Mouse (Mus musculus) midbrain, embryonic 14.5 days (tissue): Measurements from ENCODE around the gene Actg1. TPM values are rescaled to one million over a fixed set of nuclear protein-coding genes. Genes with fewer than 3 reads are reported as not detected.

ENCODE experiments used
- ATAC-seq: fragments of 200-750 bp; cut with Nextera tagmentation; 2 replicates; pipeline ENCODE4 v1.8.0; 2017; ENCODE audit warnings: moderate number of reproducible peaks, moderate library complexity; ENCODE audit not compliant: low FRiP score, low TSS enrichment
- DNase-seq: peaks from one replicate; pipeline ENCODE4 v3.0.0-alpha.2; 2015
- H3K27ac ChIP-seq: fragments of 300-500 bp; sonication (generic); replicated peaks from 2 replicates; pipeline ENCODE4 v1.5.1; 2014; ENCODE audit warnings: mild to moderate bottlenecking, low read depth, low read length, moderate library complexity
- H3K27me3 ChIP-seq: fragments of 300-500 bp; sonication (generic); 2 replicates; pipeline ENCODE4 v1.6.1; 2014; ENCODE audit warnings: low read length, control low read depth, mixed read lengths; ENCODE audit not compliant: control insufficient read depth, insufficient read depth
- H3K36me3 ChIP-seq: fragments of 300-500 bp; sonication (generic); 2 replicates; pipeline ENCODE4 v1.6.1; 2014; ENCODE audit warnings: low read length, control low read depth; ENCODE audit not compliant: control insufficient read depth, insufficient read depth
- H3K4me1 ChIP-seq: fragments of 300-500 bp; sonication (generic); 2 replicates; pipeline ENCODE4 v1.6.1; 2014; ENCODE audit warnings: mild to moderate bottlenecking, antibody characterized with exemption, low read length, control low read depth; ENCODE audit not compliant: control insufficient read depth, insufficient read depth
- H3K4me2 ChIP-seq: fragments of 300-500 bp; sonication (generic); 2 replicates; pipeline ENCODE4 v1.6.1; 2014; ENCODE audit warnings: mild to moderate bottlenecking, low read length, moderate library complexity
- H3K4me3 ChIP-seq: fragments of 300-500 bp; sonication (generic); replicated peaks from 2 replicates; pipeline ENCODE4 v1.5.1; 2014; ENCODE audit warnings: low read depth, low read length
- H3K9ac ChIP-seq: fragments of 300-500 bp; sonication (generic); replicated peaks from 2 replicates; pipeline ENCODE4 v1.6.1; 2014; ENCODE audit warnings: mild to moderate bottlenecking, low read length, moderate library complexity
- H3K9me3 ChIP-seq: fragments of 300-500 bp; sonication (generic); 2 replicates; pipeline ENCODE4 v1.6.1; 2016; ENCODE audit warnings: low read length, control low read depth, mixed read lengths; ENCODE audit not compliant: control insufficient read depth
- WGBS: fragments of 180-500 bp; shearing (Covaris S2); extraction: QIAGEN DNeasy Blood & Tissue Kit; methylation state at CpG from one replicate; pipeline ENCODE4 v1.1.7; 2014; 5-methylcytosine and 5-hydroxymethylcytosine counted together
- polyA plus RNA-seq: library from polyadenylated mRNA; unstranded; fragments of >200 nt; fragmentation: Nextera tagmentation; extraction: Ambion mirVana; gene quantifications from 2 replicates; pipeline ENCODE4 v1.2.1, GENCODE M21; 2014

Gene Actg1
- 4,502 and 4,930 TPM in 2 replicates for polyA plus RNA-seq

- Histone ChIP-seq H3K36me3 (peaks cover 28% of the 10 kb centered on the region), H3K27ac (peak within 1 kb of the TSS; percentile 100), H3K4me3 (peak within 1 kb of the TSS; percentile 100), H3K4me1 (peaks cover 29% of the 10 kb centered on the region), H3K9ac (peak within 1 kb of the TSS; percentile 100), H3K27me3 (no peaks in the 10 kb centered on the region), H3K9me3 (no peaks in the 10 kb centered on the region), H3K4me2 (peak within 1 kb of the TSS; percentile 99)
- WGBS: 4% methylated on average over 102 of the region's 103 CpGs
- peak; percentile 87 for ATAC-seq
- peak; percentile 97 for DNase-seq
These were observed at the start of gene Actg1 for GRCm38 (mm10) chr11:120347791-120348683. TSS of gene Actg1 (minus strand) at chr11:120348542.

- no peaks in the 10 kb centered on the region for H3K27me3 ChIP-seq
- no peaks in the 10 kb centered on the region for H3K4me1 ChIP-seq
- H3K9me3 ChIP-seq: no peaks in the 10 kb centered on the region
- WGBS: 83% methylated on average over 2 of the region's 2 CpGs
- H3K27ac ChIP-seq: no peak overlapping the region
- peaks cover 61% of the 10 kb centered on the region for H3K36me3 ChIP-seq
- no peak overlapping the region for H3K4me2 ChIP-seq
- H3K4me3 ChIP-seq: no peak overlapping the region
- H3K9ac ChIP-seq: no peak overlapping the region
- ATAC-seq (no peak), DNase-seq (no peak)
These were observed 49.3 kb upstream of the Actg1 start for GRCm38 (mm10) chr11:120397602-120398001.

DNA sequence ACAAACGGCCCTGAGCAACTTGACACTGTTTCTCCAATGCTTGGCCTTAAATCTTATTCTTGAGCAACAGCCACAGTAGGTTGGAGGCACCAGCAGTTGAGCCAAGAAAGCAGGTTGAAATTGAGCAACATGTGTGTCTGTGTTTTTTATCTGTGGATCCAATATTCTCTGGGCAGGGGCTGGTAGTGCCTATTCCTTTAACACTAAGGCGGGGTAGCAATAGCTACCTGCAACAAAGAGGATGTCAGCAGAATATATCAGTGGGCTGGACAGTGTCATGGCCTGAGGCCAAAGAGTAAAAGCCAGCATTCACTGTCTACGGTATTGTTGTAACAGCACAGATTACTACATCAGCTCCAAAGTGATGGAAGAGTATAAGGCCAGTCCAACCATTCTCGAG is 47.3 kb upstream of the Actg1 start:
- H3K4me3 ChIP-seq: no peak overlapping the region
- 87% methylated on average over 4 of the region's 4 CpGs for WGBS
- peaks cover 50% of the 10 kb centered on the region for H3K36me3 ChIP-seq
- H3K27me3 ChIP-seq: no peaks in the 10 kb centered on the region
- no peak for DNase-seq
- H3K9ac ChIP-seq: no peak overlapping the region
- no peak overlapping the region for H3K4me2 ChIP-seq
- H3K9me3 ChIP-seq: no peaks in the 10 kb centered on the region
- ATAC-seq: no peak
- no peaks in the 10 kb centered on the region for H3K4me1 ChIP-seq
- H3K27ac ChIP-seq: no peak overlapping the region

DNA sequence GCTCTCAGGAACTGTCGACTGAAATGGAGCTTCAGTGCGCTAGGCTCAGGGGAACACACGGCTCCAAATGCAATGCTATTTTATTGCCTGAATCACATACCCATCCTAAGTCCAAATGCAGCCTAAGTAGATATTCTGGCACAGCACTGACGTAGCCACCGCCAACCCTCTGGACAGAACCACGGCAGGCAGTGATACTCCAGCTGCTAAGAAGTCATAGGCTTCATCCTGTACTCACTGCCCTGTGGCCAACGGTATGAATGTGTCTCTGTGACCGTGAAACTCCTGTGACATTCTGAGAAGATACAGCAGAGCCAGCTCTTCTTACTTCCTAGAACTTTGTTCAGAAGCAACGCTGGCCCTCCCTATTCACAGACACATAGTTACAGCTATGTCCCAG is 40.2 kb upstream of the Actg1 start:
- no peak overlapping the region for H3K4me2 ChIP-seq
- no peaks in the 10 kb centered on the region for H3K4me1 ChIP-seq
- H3K27ac ChIP-seq: no peak overlapping the region
- H3K27me3 ChIP-seq: no peaks in the 10 kb centered on the region
- no peak overlapping the region for H3K4me3 ChIP-seq
- no peak for DNase-seq
- WGBS: 96% methylated on average over 9 of the region's 9 CpGs
- ATAC-seq: no peak
- H3K36me3 ChIP-seq: peaks cover 65% of the 10 kb centered on the region
- H3K9me3 ChIP-seq: no peaks in the 10 kb centered on the region
- no peak overlapping the region for H3K9ac ChIP-seq

GRCm38 (mm10) chr11:120387157-120387556 is 38.8 kb upstream of the Actg1 start:
- no peak overlapping the region for H3K9ac ChIP-seq
- H3K27me3 ChIP-seq: no peaks in the 10 kb centered on the region
- no peak for ATAC-seq
- peaks cover 66% of the 10 kb centered on the region for H3K36me3 ChIP-seq
- no peak overlapping the region for H3K27ac ChIP-seq
- 81% methylated on average over 2 of the region's 2 CpGs for WGBS
- H3K4me3 ChIP-seq: no peak overlapping the region
- no peak overlapping the region for H3K4me2 ChIP-seq
- no peak for DNase-seq
- H3K9me3 ChIP-seq: no peaks in the 10 kb centered on the region
- H3K4me1 ChIP-seq: no peaks in the 10 kb centered on the region

GRCm38 (mm10) chr11:120386632-120387031 is 38.3 kb upstream of the Actg1 start:
- Histone ChIP-seq H3K27me3 (no peaks in the 10 kb centered on the region), H3K4me2 (no peak overlapping the region), H3K9ac (no peak overlapping the region), H3K4me3 (no peak overlapping the region), H3K27ac (no peak overlapping the region), H3K36me3 (peaks cover 72% of the 10 kb centered on the region), H3K4me1 (no peaks in the 10 kb centered on the region), H3K9me3 (no peaks in the 10 kb centered on the region)
- ATAC-seq (no peak), DNase-seq (no peak)
- WGBS: 93% methylated on average over 6 of the region's 6 CpGs

DNA sequence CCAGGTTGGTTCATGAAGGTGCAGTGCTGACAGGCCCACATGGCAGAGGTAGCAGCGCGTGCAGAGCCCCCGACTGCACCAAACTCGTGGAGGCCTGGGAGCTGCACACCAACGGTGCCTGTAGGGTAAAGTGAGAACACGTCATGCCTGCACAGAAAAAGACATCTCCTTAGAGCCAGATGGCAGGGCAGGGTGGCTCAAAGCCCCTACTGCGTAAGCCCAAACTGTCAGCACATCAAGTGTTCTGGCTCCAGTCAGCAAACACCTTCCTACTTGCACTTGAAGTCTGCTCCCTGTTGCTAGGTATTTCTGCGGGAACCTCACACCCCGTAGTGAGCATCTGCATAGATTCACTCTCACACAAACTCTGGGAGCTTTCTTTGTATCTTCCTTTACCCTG is 34.2 kb upstream of the Actg1 start:
- Histone ChIP-seq H3K27me3 (no peaks in the 10 kb centered on the region), H3K4me1 (peaks cover 8% of the 10 kb centered on the region), H3K4me2 (no peak overlapping the region), H3K9me3 (no peaks in the 10 kb centered on the region), H3K9ac (no peak overlapping the region), H3K36me3 (peaks cover 74% of the 10 kb centered on the region), H3K4me3 (no peak overlapping the region), H3K27ac (no peak overlapping the region)
- 93% methylated on average over 9 of the region's 9 CpGs for WGBS
- DNase-seq (no peak), ATAC-seq (no peak)

DNA sequence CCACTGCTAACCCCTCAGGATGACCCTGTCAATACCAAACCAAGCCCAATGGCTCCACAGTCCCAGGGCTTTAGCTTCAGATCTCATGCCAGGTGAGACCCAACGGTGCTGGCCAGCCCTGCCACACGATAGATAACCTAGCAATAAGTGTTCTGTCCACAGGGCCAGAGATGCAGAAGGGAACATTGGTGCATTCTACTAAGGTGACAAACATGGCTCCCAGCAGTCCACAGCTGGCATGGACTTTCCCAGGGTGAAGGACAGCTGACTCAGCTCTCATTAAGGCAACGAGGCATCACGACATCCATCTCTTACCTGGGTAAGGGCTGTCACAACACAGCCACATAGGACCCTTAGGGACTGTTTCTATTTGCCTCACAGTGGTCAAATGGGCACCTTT is 32.8 kb upstream of the Actg1 start:
- H3K4me2 ChIP-seq: no peak overlapping the region
- no peak overlapping the region for H3K9ac ChIP-seq
- H3K36me3 ChIP-seq: peaks cover 75% of the 10 kb centered on the region
- DNase-seq (no peak), ATAC-seq (no peak)
- H3K9me3 ChIP-seq: no peaks in the 10 kb centered on the region
- H3K27ac ChIP-seq: no peak overlapping the region
- H3K4me3 ChIP-seq: no peak overlapping the region
- WGBS: 96% methylated on average over 4 of the region's 4 CpGs
- H3K4me1 ChIP-seq: peaks cover 16% of the 10 kb centered on the region
- H3K27me3 ChIP-seq: no peaks in the 10 kb centered on the region

- Histone ChIP-seq H3K4me3 (no peak overlapping the region), H3K9ac (no peak overlapping the region), H3K36me3 (peaks cover 75% of the 10 kb centered on the region), H3K4me2 (no peak overlapping the region), H3K27me3 (no peaks in the 10 kb centered on the region), H3K9me3 (no peaks in the 10 kb centered on the region), H3K4me1 (peaks cover 16% of the 10 kb centered on the region), H3K27ac (no peak overlapping the region)
- DNase-seq (no peak), ATAC-seq (no peak)
- WGBS: 95% methylated on average over 3 of the region's 3 CpGs
These were observed 31.9 kb upstream of the Actg1 start for GRCm38 (mm10) chr11:120380271-120380670.
